Mouse (Mus musculus) gastrocnemius, postnatal 4 days (tissue): ENCODE data around the gene Etv4. TPM values are rescaled to one million over a fixed set of nuclear protein-coding genes. Genes with fewer than 3 reads are reported as not detected.

Experiments used
- DNase-seq, 2 experiments: peaks; one replicate each; pipeline ENCODE4 v3.0.0; 2021 to 2022; ENCODE audit warnings: low spot score in 2 of 2, mixed read lengths in 2 of 2
- long read RNA-seq, 2 experiments: library from polyadenylated mRNA; stranded (forward); transcript quantifications; one replicate each; pipeline ENCODE4 v2.0.0; 2021
- total RNA-seq, 2 experiments: library from RNA; stranded (reverse); gene quantifications; 2 replicates each; pipeline ENCODE4 v1.2.3; 2021

Etv4 gene
- total RNA-seq: 10 to 100 TPM; 11.3 to 15.9 TPM
- long read RNA-seq, experiment 1, partial matches to known transcripts: 5 of 13 reads
- long read RNA-seq, experiment 1, other reads (novel, unspliced or antisense): 7 of 13 reads
- long read RNA-seq, experiment 2, partial matches to known transcripts: 7 of 13 reads
- long read RNA-seq, experiment 2, other reads (novel, unspliced or antisense): 5 of 13 reads

DNA sequence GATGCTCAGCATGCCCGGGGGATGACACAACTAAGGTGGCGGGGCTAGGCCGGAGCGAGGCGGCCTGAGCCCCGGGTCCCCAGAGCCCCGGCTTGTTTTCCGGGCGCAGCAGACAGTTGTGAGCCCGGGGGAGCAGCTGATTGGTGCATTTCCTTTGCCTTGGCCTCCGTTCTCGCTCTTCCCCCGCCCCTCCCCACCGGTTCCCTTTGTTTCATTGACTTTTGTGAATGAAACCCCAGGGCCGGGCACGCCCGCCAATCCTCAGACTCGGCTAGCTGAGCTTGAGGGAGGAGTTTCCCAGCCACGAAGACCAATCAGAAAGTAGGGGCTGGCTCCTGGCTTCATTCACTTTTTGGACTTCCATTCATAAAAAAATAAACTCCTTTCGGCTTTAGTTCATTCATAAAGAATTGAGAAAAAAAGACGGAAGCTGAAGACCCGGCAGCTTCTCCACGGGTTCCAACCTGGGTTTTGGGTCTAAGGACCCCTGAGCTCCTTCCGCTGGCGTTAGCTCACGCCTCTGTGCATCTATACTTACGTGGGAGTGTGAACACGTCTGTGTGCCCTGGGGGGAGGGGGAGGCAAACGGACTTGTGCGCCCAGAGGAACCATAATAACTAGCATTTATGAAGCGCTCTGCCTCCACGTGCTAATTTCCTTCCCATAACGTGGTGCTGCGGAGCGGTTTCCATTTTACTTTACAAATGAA is at the start of gene Etv4:
Gene Etv4 (minus strand): TSS at position 229 of the 709 bp plus-strand sequence.
- DNase-seq: peak; percentile 79 to 91

GRCm38 (mm10) chr11:101832001-101832400 is 46.8 kb upstream of the Etv4 start:
- peak in 1 of 2 experiments; percentile 44 for DNase-seq

DNA sequence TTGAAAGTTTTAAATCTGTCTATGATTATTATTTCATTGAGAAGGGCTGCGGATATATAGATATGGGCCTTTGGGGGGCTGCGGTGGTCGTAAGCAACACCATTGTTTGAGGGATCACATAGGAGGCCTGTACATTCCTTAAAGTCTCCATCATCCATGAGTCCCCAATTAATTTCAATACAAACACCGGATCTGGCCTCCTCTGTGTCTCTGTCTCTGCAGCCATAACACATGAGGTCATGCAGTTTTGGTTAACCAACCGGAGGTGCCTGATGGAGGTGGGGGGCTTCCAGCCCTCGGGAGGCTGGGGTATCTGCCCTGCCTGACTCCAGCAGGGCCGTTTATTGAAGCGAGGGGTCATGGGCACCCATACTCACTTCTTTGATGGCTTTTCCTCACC is 45.4 kb upstream of the Etv4 start:
- no peak for DNase-seq

- DNase-seq: peak; percentile 56 to 71
Measured at GRCm38 (mm10) chr11:101830112-101830511, 44.9 kb upstream of the Etv4 start.

GRCm38 (mm10) chr11:101828718-101829117 is 43.5 kb upstream of the Etv4 start:
- no peak for DNase-seq

DNA sequence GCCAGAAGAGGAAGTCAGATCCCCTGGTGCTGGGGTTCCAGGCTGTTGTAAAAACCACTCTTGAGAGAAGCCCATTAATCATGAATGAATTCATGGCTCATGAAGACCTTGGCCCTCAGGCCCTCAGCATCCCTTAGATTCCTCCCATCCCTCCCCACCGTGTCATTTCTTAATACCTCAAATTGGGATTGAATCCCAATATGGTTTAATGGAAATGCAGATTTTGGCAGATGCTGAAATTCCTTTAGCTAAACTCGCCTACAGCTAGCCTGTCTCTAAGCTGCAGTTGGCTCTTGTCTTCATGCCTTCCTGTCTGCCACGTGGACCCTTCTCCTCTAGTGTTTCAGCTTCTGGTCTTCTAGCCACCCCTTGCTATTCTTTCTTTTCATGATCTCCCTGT is 38.0 kb upstream of the Etv4 start:
- DNase-seq: no peak

DNA sequence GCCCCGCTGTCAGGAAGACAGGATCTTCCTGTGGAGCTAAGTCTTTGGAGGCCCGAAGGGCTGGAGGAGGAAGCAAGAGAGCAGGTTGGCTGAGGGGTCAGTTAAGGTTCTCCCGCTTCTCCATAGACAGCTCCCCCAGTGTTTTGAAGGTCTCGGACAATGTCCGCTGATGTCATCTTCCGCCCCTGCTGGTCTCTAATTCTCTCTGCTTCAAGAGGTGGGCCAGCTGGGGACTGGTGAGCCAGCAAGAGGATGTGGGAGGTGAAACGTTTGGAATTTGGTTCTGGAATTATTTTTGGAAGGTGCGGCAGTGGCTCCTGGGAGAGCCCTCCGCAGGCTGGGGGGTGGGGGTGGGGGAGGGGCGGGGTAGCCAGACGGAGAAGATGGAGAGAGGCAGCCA is 35.7 kb upstream of the Etv4 start:
- DNase-seq: no peak

DNA sequence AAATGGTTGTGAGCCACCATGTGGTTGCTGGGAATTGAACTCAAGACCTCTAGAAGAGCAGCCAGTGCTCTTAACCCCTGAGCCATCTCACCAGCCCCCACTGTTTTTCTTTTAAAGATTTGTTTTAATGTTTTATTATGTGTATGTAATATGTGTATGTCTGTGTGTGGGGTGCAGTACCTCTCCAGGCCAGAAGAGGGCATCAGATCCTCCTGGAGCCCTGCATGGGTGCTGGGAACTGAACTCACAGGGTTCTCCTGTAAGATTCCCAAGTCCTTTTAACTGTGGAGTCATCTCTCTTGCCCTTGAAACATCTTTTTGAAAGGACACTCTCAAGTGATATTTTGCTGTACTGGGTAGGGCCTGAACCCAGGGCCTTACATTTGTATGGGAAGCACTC is 34.7 kb upstream of the Etv4 start:
- DNase-seq: no peak

- DNase-seq: no peak
Measured at GRCm38 (mm10) chr11:101815103-101816085, 30.2 kb upstream of the Etv4 start.

DNA sequence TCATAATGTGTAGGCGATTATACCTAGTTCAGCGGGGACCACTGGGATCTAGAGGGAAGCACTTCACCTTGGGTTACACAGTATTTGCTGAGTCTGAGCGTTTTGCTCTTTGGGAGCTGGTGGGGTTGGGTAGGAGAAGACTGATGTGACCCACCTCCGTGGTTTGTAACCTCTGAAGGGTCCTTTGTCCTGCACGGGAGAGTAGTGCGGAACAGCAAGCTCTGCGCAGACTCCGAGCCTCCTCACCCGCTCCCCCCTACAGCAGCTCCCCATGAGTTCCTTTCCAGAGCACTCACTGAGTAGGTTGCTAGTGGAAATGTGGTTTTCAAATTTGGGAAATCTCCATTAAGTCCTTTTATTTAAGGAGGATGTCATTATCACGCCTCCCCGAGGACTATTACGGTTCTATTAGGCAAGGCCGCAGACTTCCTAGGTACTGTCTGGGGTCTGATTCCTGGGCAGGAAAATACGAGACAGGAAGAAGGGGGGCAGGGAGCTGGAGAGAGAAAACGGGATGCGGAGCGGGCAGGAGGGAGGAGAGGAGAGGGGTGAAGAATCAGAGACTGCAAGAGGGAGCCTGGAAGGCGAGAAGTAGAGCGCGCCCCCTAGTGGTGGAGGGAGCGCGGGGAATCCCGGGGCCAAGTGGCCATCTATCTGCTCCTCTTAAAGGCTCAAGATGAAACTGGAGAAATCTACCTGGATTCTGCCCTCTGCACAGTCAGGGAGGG is 29.4 kb upstream of the Etv4 start:
- peak; percentile 88 to 91 for DNase-seq

GRCm38 (mm10) chr11:101813259-101813658 is 28.1 kb upstream of the Etv4 start:
- DNase-seq: peak; percentile 72 to 80

DNA sequence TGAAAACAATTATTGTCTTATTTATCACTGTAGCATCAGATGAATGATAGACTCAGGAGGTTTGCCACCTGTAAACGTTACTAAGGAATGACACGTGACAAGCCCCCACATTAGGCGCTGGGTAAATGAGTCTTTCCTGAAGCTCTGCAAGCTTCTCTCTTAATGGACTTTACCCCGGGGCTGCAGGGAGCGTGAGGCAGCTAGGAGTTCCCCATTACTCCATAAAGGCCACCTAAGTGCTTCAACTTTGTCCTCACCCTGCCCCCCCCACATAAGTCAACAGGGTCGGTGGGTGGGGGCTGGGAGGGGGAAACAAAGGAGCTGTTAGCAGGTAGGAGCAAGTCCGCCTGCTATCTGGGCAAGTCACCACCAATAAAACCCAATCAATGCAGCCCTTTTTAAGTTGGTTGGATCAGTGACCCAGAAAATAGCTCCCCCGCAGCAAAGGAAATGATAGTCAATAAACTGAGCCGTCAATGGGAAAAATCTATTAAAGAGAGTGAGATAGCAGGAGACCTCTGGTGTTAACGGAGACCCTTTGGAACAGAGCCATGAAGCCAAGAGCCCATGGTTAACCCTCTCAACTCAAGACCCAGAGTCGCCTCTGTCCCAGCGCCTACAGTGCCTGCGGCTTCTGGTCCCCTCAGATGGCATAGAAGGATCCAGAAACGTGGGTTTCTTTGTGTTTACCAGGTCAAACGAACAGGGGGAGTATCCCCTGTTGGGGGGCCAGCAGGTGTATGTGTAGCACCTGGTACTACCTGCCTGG is 24.1 kb upstream of the Etv4 start:
- no peak for DNase-seq

DNA sequence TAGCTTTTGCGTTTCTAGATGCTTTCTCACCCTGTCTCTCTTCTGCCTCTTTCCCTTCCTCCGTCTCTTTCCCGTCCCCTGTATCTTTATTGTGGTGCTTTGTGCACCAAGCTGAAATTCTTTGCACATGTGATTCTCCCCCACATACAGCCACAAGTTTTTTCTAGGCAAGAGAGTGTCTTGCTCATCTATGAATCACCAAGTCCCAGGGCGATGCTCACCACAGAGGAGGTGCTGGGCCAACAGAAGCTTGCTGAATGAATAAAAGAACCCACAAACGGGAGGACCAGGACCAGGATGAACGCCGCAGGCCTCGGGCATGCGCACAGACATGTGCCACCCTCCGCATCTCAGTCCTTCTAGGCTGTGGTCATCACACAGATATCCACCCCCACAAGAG is 22.1 kb upstream of the Etv4 start:
- DNase-seq: no peak

DNA sequence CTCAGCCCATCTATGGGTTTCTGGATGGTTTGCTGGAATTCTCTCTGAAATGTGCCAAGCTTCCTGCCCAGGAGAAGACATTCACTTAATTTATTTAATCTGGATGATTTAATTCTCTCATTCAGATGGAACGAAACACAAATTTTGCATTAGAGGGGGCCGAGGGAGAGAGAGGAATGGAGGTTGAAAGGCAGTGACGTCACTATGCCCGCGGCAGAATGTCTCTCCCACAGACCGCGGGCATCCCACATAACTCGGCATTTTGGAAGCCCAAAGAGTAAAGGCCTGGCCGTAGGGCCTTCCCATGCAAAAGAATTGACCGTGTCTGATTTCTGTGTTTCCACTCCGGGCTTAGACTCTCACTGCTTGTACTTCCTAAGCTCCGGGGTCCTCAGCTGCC is 21.6 kb upstream of the Etv4 start:
- no peak for DNase-seq

DNA sequence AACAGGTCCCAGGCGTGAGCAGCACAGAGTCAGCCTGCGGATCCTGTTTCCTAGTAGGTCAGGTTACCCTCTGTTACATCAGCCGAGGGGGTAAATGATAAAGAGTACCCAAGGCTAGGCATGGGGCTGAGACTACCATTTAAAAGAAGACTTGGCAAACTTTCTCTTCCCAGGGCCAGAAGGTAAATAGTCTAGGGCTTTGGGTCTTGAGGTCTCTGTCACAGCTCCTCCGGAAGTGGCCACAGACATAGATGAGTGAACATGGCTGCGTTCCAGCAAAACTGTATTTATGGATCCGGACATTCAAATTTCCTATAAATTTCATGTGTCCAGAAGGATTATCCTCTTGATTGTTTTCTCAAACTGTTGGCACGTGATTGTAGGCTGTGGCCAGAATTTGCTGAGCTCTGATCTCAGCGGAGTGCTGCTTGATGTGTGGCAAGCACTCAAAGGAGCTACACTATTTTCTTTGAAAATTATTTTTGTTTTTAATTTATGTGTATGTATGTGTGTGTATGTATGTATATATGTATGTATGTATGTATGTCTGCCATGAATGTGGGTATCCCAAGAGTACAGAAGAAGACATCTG is 20.0 kb upstream of the Etv4 start:
- no peak for DNase-seq

- no peak for DNase-seq
Measured at GRCm38 (mm10) chr11:101801386-101801785, 16.2 kb upstream of the Etv4 start.

DNA sequence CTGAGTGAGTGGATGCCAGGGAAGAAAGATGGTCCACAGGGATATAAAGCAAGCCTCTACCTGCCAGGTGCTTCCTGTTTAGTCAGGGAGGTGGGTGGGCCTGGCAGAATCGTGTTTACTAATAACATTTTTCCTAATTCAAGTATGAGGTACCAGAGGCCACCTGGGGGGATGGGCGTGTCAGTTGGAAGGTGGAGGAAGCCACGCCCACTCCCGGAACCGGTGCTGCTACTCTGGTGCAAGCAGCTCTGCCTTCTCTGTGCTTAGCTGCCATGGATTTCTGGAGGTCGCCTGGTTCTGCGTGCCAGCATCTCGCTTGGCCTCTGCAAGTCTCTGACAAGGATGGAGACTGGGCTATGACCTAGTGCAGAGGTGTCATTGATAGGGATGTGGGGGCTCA is 12.9 kb upstream of the Etv4 start:
- DNase-seq: no peak

DNA sequence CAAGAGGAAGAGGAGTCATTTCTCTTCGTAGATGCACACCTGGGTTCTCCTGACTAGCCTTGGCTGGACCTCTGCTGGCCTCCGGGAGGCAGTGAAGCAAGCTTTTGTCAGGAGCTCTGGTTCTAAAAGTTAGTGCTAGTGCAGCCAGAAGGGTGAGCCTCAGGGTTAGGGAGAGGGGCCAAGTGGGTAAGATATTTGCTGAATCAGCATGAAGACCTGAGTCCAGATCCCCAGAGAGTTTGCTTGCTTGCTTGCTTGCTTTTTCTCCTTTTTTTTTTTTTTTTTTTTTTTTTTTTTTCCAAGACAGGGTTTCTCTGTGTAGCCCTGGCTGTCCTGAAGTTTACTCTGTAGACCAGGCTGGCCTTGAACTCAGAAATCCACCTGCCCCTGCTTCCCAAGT is 12.2 kb upstream of the Etv4 start:
- DNase-seq: no peak

DNA sequence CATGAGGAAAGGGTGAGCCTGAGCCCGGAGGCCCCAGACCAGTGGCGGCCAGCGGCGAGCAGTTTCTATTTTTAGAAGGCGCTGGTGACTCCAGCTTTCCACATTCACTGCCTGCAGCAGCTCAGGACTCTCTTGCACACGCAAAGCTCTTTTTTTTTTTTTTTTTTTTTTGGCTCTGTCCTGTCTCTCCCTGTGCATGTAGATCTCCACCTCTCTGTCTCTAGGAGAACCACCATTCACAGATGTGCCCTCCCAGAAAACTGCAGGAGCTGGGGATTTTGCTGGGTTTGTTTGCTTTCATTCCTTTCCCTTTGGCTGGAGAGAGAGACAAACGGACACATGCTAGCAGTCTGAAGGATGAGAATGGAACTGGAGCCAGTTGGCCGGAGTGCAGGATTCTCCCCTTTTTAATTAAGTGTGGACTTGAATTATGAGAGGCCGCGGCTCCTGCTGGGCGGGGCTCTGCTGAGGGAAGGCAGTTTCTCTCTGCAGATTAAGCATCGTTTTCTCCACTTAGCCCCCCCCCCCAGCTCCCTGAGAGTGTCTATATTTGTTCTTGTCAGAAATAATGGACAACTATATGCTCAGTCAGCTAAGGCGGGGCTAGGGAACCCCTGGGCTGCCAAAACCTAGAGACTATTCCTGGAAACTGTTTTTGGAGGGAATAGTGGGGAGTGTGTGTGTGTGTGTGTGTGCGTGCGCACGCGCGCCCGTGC is 5.8 kb upstream of the Etv4 start:
- DNase-seq: peak in 1 of 2 experiments; percentile 75
